Mouse (Mus musculus): ENCODE measurements around the gene Lig3.

GRCm38 (mm10) chr11:82755919-82756318 is 25.0 kb upstream of the Lig3 start:
- TF ChIP-seq CTCF (IDR thresholded peaks at IDR 0.05; ENCODE audit: low read depth) (no peak), EP300 (IDR thresholded peaks at IDR 0.05; ENCODE audit: low read depth) (no peak)

Measured in heart, postnatal 0 days (tissue).